Mouse (Mus musculus): ENCODE data around the gene Tent4b.

Gene Tent4b

DNA sequence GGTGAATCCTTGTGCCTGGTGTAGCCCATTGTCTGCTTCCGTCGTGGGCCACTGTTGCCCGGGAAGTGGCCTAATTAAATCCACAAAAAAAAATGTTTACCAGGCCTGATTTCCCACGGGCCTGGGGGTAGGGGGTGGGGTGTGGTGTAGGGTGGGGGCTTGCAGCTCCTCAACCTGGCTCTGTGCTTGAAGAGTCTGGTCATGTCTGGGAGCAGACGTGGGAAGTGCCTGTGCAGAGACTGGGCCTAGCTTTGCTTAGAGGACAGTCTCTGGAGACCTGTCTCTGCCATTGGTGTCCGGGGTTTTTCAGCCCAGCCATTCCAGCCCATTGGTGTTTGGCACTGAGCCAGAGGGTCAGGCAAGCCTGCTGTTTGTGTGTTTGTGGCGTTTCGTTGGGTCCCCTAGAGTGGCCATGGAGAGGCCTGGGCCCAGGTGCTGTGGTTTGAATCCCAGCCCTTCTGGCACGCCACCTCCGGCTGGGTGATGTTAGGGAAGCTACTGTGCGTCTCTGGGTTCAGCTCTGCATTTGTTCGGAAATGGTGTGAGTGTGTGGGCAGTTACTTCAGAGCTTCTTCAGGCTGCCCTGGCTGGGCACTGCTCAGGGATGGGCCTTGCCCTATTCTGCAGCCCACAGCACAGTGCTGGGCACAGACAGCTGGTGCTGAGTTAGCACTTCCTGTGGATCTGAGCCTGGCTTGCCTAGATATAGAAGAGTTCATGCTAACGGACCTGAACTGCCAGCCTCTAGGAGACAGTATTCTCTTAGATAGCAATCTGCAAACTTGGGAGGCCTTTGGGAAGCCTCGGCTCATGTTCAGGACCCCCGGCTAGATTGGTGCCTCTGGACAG is 102.8 kb downstream of the Tent4b start:
- DNase-seq (ENCODE audit: inconsistent ontology term) = peak; percentile 36

DNA sequence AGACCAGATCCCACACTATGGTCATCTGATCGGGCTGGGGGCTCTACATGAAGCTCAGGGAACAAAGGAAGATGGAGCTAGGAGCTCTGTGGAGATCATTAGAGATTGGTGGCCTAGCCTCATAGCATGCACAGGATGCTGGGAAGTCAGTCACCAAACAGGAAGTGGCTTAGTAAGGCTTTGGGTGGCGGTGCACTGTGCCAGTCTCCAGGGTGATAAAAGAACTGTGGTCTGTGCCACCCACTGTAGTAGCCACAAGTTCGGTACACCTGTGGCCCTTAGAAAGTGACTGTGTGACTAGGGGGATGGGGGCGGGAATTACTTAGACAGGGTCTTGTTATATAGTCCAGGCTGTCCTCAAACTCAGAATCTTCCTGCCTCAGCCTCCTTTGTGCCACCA is 106.8 kb downstream of the Tent4b start:
- DNase-seq (ENCODE audit: inconsistent ontology term) = no peak

DNA sequence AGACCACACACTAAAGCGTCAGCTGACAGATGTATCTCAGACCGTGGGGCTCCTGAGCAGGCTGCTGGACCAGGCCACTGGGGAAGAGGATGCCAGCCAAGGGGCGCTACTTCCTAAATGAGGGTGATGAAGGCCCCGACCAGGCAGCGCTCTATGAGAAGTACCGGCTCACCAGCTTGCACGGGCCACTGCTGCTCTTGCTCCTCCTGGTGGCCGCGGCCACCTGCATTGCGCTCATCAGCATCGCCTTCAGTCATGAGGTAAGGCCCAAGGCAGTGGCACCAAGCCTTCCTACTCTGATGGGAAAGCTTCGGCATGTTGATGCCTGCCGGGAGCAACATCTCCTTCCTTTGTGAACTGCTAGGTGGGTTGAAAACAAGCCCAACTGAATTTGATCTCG is 107.5 kb downstream of the Tent4b start:
- DNase-seq (ENCODE audit: inconsistent ontology term) = no peak

DNA sequence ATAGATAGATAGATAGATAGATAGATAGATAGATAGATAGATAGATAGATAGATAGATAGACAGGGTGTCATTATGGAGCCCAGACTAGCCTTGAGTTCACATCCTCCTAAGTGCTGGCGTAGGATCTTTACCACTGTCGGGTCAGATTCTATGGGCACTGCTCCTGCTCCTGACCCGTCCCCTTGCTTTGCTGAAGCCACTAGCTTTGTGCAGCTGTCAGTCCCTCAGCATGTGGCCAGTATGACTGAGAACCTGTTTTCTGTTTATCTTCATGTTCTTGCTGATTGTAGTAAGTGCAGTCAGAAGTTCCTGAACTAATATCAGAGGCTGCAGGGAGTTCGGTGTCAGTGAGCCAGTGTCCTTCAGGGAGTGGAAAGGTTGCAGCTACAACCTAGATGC is 108.7 kb downstream of the Tent4b start:
- DNase-seq (ENCODE audit: inconsistent ontology term) = no peak

Data from Muller cell, postnatal 12 days (primary cell).